Mouse (Mus musculus) heart, embryonic 10.5 days (tissue): ENCODE results near the gene Hmgcl. TPM values are rescaled to one million over a fixed set of nuclear protein-coding genes. Genes with fewer than 3 reads are reported as not detected.

Experiments used
- DNase-seq: peaks from one replicate; pipeline ENCODE4 v3.0.0-alpha.2; 2017; ENCODE audit warnings: low spot score
- H3K27ac ChIP-seq: fragments of 300-500 bp; sonication (generic); 2 replicates; pipeline ENCODE4 v1.5.1; 2016; ENCODE audit warnings: mild to moderate bottlenecking
- H3K27me3 ChIP-seq: fragments of 300-500 bp; sonication (generic); 2 replicates; pipeline ENCODE4 v1.6.1; 2016; ENCODE audit warnings: mild to moderate bottlenecking; ENCODE audit not compliant: poor library complexity, insufficient read depth, severe bottlenecking
- H3K36me3 ChIP-seq: fragments of 300-500 bp; sonication (generic); 2 replicates; pipeline ENCODE4 v1.6.1; 2016; ENCODE audit warnings: mild to moderate bottlenecking, moderate library complexity
- H3K4me1 ChIP-seq: fragments of 300-500 bp; sonication (generic); 2 replicates; pipeline ENCODE4 v1.6.1; 2016; ENCODE audit warnings: mild to moderate bottlenecking
- H3K4me3 ChIP-seq: fragments of 300-500 bp; sonication (generic); 2 replicates; pipeline ENCODE4 v1.5.1; 2016; ENCODE audit warnings: mild to moderate bottlenecking, moderate library complexity
- H3K9me3 ChIP-seq: fragments of 300-500 bp; sonication (generic); 2 replicates; pipeline ENCODE4 v1.6.1; 2016; ENCODE audit warnings: mild to moderate bottlenecking, moderate library complexity
- WGBS: fragments of 180-500 bp; shearing (Covaris S2); methylation state at CpG from one replicate; pipeline ENCODE4 v1.1.7; 2016; 5-methylcytosine and 5-hydroxymethylcytosine counted together
- polyA plus RNA-seq: library from polyadenylated mRNA; unstranded; fragments of >200 nt; fragmentation: Nextera tagmentation; extraction: Ambion mirVana; gene quantifications from 2 replicates; pipeline ENCODE4 v1.2.1, GENCODE M21; 2016

Gene Hmgcl
- 67.5 and 77.1 TPM in 2 replicates for polyA plus RNA-seq

DNA sequence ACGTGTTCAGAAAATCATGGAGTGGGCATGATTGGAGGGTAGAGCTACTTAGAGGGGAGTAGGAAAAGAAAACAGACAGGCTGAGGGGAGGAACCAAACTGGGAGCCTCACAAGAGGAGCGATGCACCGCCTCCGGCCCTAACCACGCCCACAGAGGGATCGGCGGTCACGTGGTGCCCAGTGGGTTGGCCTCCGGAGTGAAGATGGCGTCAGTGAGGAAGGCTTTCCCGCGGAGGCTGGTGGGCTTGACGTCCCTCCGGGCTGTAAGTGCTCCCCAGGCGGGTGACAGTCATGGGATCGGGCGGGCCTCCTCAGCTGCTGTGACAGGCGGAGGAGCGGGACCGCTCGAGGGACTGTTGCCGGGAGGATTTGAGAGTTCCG lies at the start of gene Hmgcl:
Hmgcl (plus strand) TSS at position 171 of the 381 bp plus-strand sequence.
- DNase-seq: peak; percentile 97
- H3K36me3 ChIP-seq: peaks cover 9% of the 10 kb centered on the region
- 0% methylated on average over 16 of the region's 23 CpGs for WGBS
- H3K9me3 ChIP-seq: peaks cover under 1% of the 10 kb centered on the region; the same call in 1 of the 2 replicates
- H3K4me3 ChIP-seq: peak within 1 kb of the TSS; percentile 85
- H3K4me1 ChIP-seq: peaks cover 31% of the 10 kb centered on the region
- no peaks in the 10 kb centered on the region for H3K27me3 ChIP-seq
- peak within 1 kb of the TSS; percentile 75 for H3K27ac ChIP-seq

DNA sequence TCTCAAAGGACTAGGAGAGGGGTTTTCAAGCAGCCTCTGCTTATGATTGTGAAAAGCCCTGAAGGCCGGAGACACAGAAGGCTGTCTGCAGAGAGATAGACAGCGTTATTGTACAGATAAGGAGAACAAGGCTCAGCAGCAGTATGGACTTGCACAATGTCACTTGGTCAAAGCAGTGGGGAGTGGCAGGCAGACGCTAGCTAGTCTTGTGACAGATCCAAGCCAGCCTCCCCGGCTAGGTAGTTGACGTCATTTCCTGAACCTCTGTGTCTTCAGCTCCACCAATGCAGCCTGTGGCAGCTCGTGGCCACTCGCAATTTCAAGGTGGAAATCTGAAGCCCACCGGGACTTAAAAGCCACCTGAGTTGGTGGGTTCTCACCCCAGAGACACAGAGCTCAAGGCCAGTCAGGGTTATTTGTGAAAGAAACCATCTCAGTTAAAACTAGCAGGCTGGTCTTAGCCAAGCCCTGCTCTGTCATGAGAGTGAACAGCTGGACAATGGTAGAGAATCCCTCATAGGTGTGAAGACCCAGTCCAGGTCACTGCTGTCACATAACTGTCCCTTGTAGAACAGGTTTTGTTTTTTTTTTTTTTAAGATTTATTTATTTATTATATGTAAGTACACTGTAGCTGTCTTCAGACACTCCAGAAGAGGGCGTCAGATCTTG lies 47.7 kb upstream of the Hmgcl start:
- Histone ChIP-seq H3K27ac (peak overlapping the region; percentile 74), H3K4me3 (no peak overlapping the region), H3K27me3 (no peaks in the 10 kb centered on the region), H3K4me1 (peaks cover 23% of the 10 kb centered on the region), H3K36me3 (no peaks in the 10 kb centered on the region), H3K9me3 (no peaks in the 10 kb centered on the region)
- 32% methylated on average over 9 of the region's 9 CpGs for WGBS
- DNase-seq: peak; percentile 92

DNA sequence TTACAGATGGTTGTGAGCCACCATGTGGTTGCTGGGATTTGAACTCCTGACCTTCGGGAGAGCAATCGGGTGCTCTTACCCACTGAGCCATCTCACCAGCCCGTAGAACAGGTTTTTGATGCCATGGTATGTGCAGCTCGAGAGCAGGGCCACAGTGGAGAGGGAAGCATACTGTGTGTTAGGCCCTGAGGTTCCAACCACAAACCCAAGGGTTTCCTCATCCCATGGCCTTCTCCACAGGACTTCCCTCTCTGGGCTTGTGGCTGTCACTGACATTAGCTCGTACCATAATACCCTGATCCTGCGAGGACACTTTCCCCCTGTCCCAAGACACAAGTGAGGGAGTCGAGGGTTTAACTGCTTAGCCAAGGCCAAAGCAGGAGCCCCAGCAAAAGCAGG lies 47.2 kb upstream of the Hmgcl start:
- H3K4me3 ChIP-seq: no peak overlapping the region
- H3K27me3 ChIP-seq: no peaks in the 10 kb centered on the region
- WGBS: 84% methylated on average over 7 of the region's 7 CpGs
- no peak for DNase-seq
- peaks cover 23% of the 10 kb centered on the region for H3K4me1 ChIP-seq
- no peaks in the 10 kb centered on the region for H3K9me3 ChIP-seq
- no peaks in the 10 kb centered on the region for H3K36me3 ChIP-seq
- no peak overlapping the region for H3K27ac ChIP-seq

DNA sequence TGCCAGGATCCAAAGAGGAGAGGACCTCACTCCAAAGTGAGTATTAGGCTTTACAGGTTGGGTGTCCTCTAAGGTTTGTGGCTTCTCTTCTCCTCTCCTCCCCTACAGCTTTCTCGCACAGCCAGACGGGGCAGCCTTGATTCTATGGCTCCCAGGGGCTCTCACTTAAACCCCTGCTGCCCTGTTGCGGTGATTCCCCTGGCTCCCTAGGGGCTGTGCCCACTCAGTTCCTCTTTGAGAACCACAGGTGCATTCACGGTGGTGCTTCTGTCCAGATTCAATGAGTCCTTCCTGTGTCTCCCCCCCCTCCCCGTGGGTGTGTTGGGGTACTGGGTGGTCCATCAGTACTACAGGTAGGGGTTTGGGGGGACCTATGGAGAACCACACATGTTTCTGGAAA lies 46.2 kb upstream of the Hmgcl start:
- no peak overlapping the region for H3K4me3 ChIP-seq
- H3K4me1 ChIP-seq: peaks cover 22% of the 10 kb centered on the region
- H3K36me3 ChIP-seq: no peaks in the 10 kb centered on the region
- H3K9me3 ChIP-seq: no peaks in the 10 kb centered on the region
- no peak for DNase-seq
- H3K27me3 ChIP-seq: 0 out of 2 replicates have a peak, but pooled peaks cover 4% of the 10 kb centered on the region
- H3K27ac ChIP-seq: no peak overlapping the region
- WGBS: 77% methylated on average over 5 of the region's 5 CpGs

DNA sequence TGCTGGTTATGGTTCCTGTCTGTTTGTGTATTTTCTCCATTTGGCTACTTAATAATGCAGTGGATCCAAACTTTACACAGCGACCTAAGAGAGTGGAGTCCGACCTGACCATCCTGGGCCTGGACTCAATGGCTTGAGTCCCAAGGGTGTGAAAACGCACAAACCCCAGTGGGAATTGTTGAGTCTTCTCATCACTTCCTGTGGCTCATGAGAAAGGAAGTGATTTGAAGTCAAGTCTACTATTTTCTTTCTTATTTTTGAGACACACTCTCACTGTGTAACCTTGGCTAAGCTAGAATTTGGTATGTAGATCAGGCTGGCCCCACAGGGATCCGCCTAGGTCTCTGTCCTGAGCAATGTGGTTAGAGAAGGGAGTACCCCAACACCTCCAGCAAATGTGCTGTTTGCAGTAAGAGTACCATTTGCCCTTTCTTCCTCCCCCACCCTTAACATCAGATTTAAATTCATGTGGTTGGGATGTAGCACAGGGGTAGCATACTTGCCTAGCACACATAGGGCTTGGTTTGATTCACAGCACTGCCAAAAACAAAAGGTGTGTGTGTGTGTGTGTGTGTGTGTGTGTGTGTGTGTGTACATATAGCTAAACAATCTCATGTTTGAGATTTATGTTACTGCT lies 43.5 kb upstream of the Hmgcl start:
- H3K27ac ChIP-seq: no peak overlapping the region
- peaks cover 6% of the 10 kb centered on the region for H3K4me1 ChIP-seq
- 87% methylated on average over 4 of the region's 4 CpGs for WGBS
- H3K36me3 ChIP-seq: no peaks in the 10 kb centered on the region
- no peak for DNase-seq
- no peaks in the 10 kb centered on the region for H3K9me3 ChIP-seq
- H3K27me3 ChIP-seq: 0 out of 2 replicates have a peak, but pooled peaks cover 4% of the 10 kb centered on the region
- H3K4me3 ChIP-seq: no peak overlapping the region

DNA sequence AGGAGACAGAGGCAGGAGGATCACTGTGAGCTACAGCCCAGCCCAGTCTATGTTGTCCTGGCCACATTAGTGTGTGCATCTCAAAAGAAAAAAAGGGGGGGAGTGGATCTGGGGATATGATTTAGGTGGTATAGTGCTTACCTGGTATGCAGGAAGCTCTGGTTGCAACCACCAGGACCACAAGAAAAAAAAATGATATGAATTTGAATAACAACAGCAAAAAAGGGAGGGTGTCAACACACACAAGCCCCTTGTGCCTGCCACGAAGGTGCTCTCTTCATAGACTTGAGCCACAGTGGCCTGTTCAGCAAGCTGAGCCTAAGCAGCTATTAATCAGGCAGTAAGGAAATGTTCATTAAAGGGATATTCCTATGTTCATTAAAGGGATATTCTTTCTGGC lies 41.4 kb upstream of the Hmgcl start:
- Histone ChIP-seq H3K36me3 (no peaks in the 10 kb centered on the region), H3K9me3 (no peaks in the 10 kb centered on the region), H3K27ac (no peak overlapping the region), H3K4me1 (peaks cover 7% of the 10 kb centered on the region), H3K4me3 (no peak overlapping the region), H3K27me3 (0 out of 2 replicates have a peak, but pooled peaks cover 4% of the 10 kb centered on the region)
- DNase-seq: no peak
- 80% methylated on average over 1 of the region's 1 CpGs for WGBS

DNA sequence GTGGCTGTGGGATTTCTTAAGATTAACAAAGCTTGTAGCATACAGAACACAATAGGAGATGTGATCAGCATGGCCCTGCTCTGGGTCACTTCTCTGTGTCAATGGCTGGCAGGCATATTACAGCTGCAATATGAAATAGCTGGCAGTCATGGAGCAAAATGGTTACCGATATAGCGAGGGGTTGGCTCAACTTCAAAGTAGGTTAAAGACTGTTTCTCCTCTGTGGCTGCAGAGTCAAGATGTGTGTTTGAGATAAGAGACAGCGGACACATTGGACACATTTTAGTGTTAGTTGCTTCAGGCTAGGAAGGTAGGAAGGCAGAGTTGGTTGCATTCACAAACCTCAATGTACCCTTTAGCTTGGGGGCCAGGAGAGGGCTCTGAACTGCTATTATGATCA lies 39.6 kb upstream of the Hmgcl start:
- H3K27me3 ChIP-seq: 0 out of 2 replicates have a peak, but pooled peaks cover 4% of the 10 kb centered on the region
- H3K9me3 ChIP-seq: no peaks in the 10 kb centered on the region
- H3K36me3 ChIP-seq: no peaks in the 10 kb centered on the region
- H3K4me1 ChIP-seq: peaks cover 17% of the 10 kb centered on the region
- DNase-seq: no peak
- no peak overlapping the region for H3K27ac ChIP-seq
- no peak overlapping the region for H3K4me3 ChIP-seq
- 88% methylated on average over 3 of the region's 3 CpGs for WGBS

DNA sequence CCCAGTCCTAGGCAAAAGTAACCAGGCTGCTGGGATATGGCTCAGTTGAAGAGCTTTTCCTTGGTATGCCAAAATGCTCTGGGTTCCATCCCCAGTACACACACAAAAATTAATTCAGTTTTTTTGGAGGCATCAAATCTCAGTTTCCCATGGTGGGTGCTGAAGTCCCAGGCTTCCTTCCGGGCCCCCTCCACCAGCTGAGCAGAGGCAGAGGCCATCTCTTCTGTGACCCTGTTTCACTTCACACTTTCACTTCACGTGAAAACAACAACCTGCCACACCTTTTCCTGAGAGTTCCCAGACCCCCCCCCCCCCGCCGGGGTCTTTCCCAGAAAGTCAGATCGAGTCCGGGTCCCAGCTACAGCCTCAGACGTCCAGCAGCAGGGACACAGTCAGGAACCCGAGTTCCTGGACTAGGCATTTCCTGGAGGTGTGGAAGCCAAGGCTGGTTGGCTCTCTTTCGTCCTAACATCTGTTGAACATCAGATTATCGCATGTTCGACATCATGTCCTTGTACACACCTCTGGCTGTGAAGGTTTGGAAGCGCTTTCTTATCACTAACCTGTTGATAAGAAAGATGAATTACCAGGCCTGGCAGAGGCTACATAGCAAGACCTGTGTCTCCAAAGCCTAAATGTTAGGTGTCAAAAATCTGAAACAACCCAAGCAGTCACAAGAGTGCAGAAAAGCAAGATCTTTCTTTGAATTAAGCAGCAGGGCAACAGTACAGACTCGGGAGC lies 36.8 kb upstream of the Hmgcl start:
- WGBS: 19% methylated on average over 13 of the region's 13 CpGs
- H3K36me3 ChIP-seq: no peaks in the 10 kb centered on the region
- H3K27me3 ChIP-seq: 0 out of 2 replicates have a peak, but pooled peaks cover 4% of the 10 kb centered on the region
- no peak overlapping the region; the same call in 1 of the 2 replicates for H3K4me3 ChIP-seq
- no peak for DNase-seq
- H3K4me1 ChIP-seq: peaks cover 22% of the 10 kb centered on the region
- H3K27ac ChIP-seq: no peak overlapping the region
- H3K9me3 ChIP-seq: no peaks in the 10 kb centered on the region

DNA sequence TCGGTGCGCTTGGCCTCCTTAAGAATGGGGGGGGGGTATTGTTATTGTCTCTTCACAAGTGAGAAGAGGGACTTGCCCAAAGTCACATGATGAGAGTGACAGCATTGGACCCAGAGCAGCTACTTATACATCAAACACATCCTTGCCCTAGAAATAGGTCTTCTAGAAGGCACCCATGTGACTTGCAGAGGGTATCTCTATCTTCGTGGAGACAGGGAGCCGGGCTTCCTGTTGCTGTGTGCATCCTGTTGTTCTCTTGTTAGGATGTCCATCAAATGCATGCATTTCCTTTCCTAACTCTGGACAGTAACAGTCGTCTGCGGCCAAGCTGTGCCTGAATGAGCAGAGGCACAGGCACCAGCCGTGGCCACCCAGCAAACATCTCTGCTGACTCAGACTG lies 34.7 kb upstream of the Hmgcl start:
- Histone ChIP-seq H3K27ac (no peak overlapping the region), H3K9me3 (no peaks in the 10 kb centered on the region), H3K36me3 (no peaks in the 10 kb centered on the region), H3K4me3 (no peak overlapping the region), H3K27me3 (no peaks in the 10 kb centered on the region), H3K4me1 (peaks cover 22% of the 10 kb centered on the region)
- DNase-seq: no peak
- WGBS: 57% methylated on average over 7 of the region's 7 CpGs

DNA sequence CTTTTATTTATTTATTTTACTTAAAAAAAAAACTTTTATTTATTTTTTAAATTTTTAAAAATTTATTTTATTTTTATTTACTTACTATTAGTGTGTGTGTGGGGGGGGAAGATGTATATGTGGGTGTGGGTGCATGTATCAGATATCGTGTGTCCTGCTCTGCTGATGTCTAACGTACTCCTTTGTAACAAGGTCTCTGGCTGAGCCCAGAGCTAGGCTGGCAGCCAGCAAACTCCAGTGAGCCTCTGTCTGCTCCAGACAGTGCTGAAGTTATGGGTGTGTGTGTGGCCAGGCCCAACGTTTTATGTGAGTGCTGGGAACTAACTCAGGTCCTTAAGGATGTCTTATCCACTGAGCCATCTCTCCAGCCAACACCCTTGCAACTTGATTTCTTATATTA lies 34.1 kb upstream of the Hmgcl start:
- DNase-seq: no peak
- Histone ChIP-seq H3K4me3 (no peak overlapping the region), H3K27ac (no peak overlapping the region), H3K36me3 (no peaks in the 10 kb centered on the region), H3K4me1 (peaks cover 22% of the 10 kb centered on the region), H3K9me3 (no peaks in the 10 kb centered on the region), H3K27me3 (peaks cover 4% of the 10 kb centered on the region; the same call in 1 of the 2 replicates)
- 59% methylated on average over 3 of the region's 3 CpGs for WGBS

DNA sequence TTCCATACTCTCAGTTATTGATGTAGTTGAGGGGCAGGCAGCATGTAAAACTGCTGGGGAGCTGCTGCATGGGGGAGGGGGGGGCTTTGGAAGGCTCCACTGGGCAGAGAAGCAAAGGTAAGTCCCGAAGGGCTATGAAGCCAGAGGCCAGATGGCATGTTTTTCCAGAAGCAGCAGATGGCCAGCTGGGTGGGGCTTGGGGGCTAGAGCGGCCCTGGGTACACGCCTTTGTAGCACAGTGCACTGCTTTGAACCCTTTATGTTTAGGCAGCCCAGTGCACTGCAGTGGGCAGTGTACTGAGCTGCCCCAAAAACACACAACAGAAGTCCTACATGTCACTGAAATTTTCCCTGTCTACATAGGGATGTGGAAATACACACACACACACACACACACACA lies 33.4 kb upstream of the Hmgcl start:
- WGBS: 72% methylated on average over 3 of the region's 3 CpGs
- H3K27me3 ChIP-seq: peaks cover 5% of the 10 kb centered on the region; the same call in 1 of the 2 replicates
- H3K9me3 ChIP-seq: no peaks in the 10 kb centered on the region
- H3K27ac ChIP-seq: no peak overlapping the region
- no peaks in the 10 kb centered on the region for H3K36me3 ChIP-seq
- no peak for DNase-seq
- peaks cover 22% of the 10 kb centered on the region for H3K4me1 ChIP-seq
- no peak overlapping the region for H3K4me3 ChIP-seq

DNA sequence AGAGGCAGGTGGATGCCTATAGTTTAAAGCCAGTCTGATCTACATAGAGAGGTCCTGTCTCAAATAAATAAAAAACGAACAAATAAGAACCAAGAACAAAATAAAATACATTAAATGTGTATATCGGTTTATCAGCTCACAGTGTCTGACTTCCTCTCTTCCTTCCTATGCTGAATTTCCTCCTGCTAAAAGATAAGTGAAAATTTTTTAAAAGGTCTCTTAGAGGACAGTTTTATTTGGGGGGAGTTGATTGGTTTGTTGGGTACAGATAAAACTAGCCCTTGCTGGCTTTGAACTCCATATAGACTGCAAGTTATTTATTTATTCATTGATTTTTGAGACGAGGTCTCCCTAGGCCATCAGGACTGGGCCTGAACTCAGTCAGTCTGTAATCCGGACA lies 32.8 kb upstream of the Hmgcl start:
- Histone ChIP-seq H3K9me3 (no peaks in the 10 kb centered on the region), H3K36me3 (no peaks in the 10 kb centered on the region), H3K4me3 (no peak overlapping the region), H3K4me1 (peaks cover 22% of the 10 kb centered on the region), H3K27ac (no peak overlapping the region), H3K27me3 (peaks cover 6% of the 10 kb centered on the region)
- no peak for DNase-seq
- 59% methylated on average over 4 of the region's 4 CpGs for WGBS
